In the genomic region with DNA sequence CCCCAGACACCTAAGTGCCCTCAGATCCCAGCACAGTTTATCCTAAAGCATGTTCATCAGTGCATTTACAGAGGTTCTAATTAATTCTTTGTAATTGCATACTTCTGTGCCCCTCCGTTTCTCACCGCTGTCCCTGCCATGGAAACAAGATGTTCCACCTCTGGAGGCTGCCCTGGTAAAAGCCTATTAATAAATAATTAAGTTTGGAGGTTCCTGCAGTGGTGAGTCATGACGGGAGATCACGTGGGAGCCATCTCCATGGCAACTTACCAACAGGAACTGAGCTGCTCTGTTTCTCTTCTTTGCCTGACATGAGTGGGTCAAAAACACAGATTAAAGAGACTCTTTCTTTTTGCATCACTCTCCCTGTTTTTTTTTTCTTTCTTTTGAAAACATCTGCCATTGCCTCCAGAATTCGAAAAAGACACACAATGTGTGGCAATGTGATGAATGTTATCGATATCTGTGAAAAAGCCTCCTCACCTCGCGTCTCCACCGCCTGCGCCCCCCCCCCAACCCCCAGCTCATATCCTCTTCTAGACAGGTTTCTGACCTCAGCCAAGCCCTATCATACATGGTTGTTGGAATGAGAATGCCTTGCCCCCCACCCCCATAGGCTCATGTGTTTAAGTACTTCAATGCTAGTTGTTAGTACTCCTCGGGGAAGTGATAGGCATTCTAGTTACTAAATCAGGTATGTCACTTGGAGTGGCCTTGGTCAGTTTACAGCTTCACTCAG, we compare ENCODE assay signal across 9 mouse cellular contexts.
DNase-seq lines count a peak whose midpoint lies in the region; ATAC-seq and TF ChIP-seq lines count a peak whose summit lies in the region.
"Had no signal": no experiment of that assay in that cellular context is flagged by ENCODE, and none has a peak within 500 bp of the region (broad histone marks: within the 10 kb centered on the region; RNA-seq: fewer than 3 reads in every experiment).

No protein-coding gene starts in this region.

- H3K27ac ChIP-seq in liver, adult 2 months (replicated peaks; ENCODE audit: insufficient read depth, low read depth, low read length) = no peak overlapping the region
- H3K27ac ChIP-seq in forebrain, embryonic 11.5 days (ENCODE audit: low read depth, low read length) = no peak overlapping the region

- H3K79me2 ChIP-seq in liver, adult 2 months (ENCODE audit: control insufficient read depth, insufficient read depth, low read length) = no peaks in the 10 kb centered on the region

- H3K4me1 ChIP-seq in liver, adult 2 months (ENCODE audit: control insufficient read depth, insufficient read depth, low read length) = no peaks in the 10 kb centered on the region
- H3K4me1 ChIP-seq in forebrain, embryonic 11.5 days (replicated peaks; ENCODE audit: control insufficient read depth, insufficient read depth, low read length) = no peaks in the 10 kb centered on the region

- H3K27me3 ChIP-seq in liver, adult 2 months (ENCODE audit: control insufficient read depth, insufficient read depth, low read length) = no peaks in the 10 kb centered on the region
- no peaks in the 10 kb centered on the region for H3K27me3 ChIP-seq in forebrain, embryonic 11.5 days (ENCODE audit: control insufficient read depth, insufficient read depth, low read length)

- H3K4me2 ChIP-seq in forebrain, embryonic 11.5 days (ENCODE audit: low read depth, low read length, severe bottlenecking) = no peak overlapping the region

- H3K9me3 ChIP-seq in forebrain, embryonic 11.5 days (ENCODE audit: control insufficient read depth, low read length) = no peaks in the 10 kb centered on the region
- H3K9me3 ChIP-seq: G1E had no signal

- no peak overlapping the region for H3K4me3 ChIP-seq in liver, adult 2 months (ENCODE audit: insufficient read depth, low read depth, low read length)
- H3K4me3 ChIP-seq in forebrain, embryonic 11.5 days (ENCODE audit: low read depth, low read length) = no peak overlapping the region

- TF ChIP-seq POLR2A in liver, adult 2 months (IDR thresholded peaks at IDR 0.05; ENCODE audit: extremely low read depth, insufficient read depth, low read length) = no peak

- ATAC-seq in forebrain, embryonic 11.5 days (replicated peaks; ENCODE audit: low FRiP score) = peak; percentile 94

- no peak for TF ChIP-seq CTCF in liver, adult 2 months (IDR thresholded peaks at IDR 0.05; ENCODE audit: low read depth, low read length)

- peak; percentile 13 for DNase-seq in liver, adult 2 months (ENCODE audit: extremely low read depth, low read depth, low spot score)
- no peak for DNase-seq in liver
- peak; percentile 69 for DNase-seq in forebrain, embryonic 11.5 days (ENCODE audit: low spot score)
- DNase-seq in kidney, adult 18-20 months = peak; percentile 6
- DNase-seq in left cerebral cortex, adult 9 months (ENCODE audit: low spot score in 2 of 2) = peak; percentile 57 to 71
- peak; percentile 67 to 72 for DNase-seq in right cerebral cortex, adult 2 months (ENCODE audit: low spot score in 2 of 2)
- no peak for DNase-seq in cerebellum, adult 18-20 months
- DNase-seq in spleen, adult 12 weeks (ENCODE audit: low spot score) = no peak

- H3K36me3 ChIP-seq in liver, adult 2 months (ENCODE audit: control insufficient read depth, insufficient read depth, low read length) = no peaks in the 10 kb centered on the region
- H3K36me3 ChIP-seq in forebrain, embryonic 11.5 days (ENCODE audit: control insufficient read depth, insufficient read depth, low read length) = no peaks in the 10 kb centered on the region
- H3K36me3 ChIP-seq: G1E had no signal

- H3K9ac ChIP-seq in liver, adult 2 months (ENCODE audit: low read depth, low read length) = no peak overlapping the region
- no peak overlapping the region for H3K9ac ChIP-seq in forebrain, embryonic 11.5 days (ENCODE audit: low read length)

- WGBS in liver, adult 2 months = 70% methylated on average over 11 of the region's 11 CpGs
- 64% methylated on average over 11 of the region's 11 CpGs for WGBS in forebrain, embryonic 11.5 days

Comparison
In these comparisons a context has a peak if more than half of its experiments do, and no peak if none do; other contexts are left out.
1. DNase-seq: peak in liver, adult 2 months (single experiment), forebrain, embryonic 11.5 days (single experiment), kidney, adult 18-20 months (single experiment), left cerebral cortex, adult 9 months (2 of 2) and right cerebral cortex, adult 2 months (2 of 2); none in liver (single experiment), cerebellum, adult 18-20 months (0 of 2) and spleen, adult 12 weeks (single experiment).